Comparison of ENCODE assay signal across 18 mouse cellular contexts in the genomic region with DNA sequence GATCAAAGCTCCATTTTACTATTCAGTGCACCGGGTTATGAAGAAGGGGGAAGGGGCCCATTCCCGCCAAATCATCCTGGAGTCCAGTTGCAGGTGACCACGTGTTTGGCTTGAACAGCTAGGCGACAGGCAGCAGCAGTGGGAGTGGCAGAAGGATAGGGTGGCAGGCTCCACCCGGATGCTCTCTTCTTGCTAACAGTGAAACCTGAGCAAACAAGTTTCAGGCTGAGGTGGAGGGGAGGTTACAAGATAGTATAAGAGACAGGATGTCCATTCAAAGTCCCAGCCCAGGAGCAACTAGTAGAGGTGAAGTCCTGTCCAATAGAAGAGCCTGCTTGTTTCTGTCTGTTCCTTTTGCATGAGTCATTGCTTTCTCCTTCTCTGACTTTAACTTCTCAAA.
"Had no signal": no experiment of that assay in that cellular context is flagged by ENCODE, and none has a peak within 500 bp of the region (broad histone marks: within the 10 kb centered on the region; RNA-seq: fewer than 3 reads in every experiment).

No protein-coding gene starts in this region.

- H3K27me3 ChIP-seq: midbrain, embryonic 12.5 days; neural tube, embryonic 13.5 days; neural tube, embryonic 15.5 days had no signal

- H3K9ac ChIP-seq: lung, embryonic 14.5 days; midbrain, embryonic 12.5 days; neural tube, embryonic 13.5 days; neural tube, embryonic 15.5 days had no signal

- H3K9me3 ChIP-seq: midbrain, embryonic 10.5 days; midbrain, embryonic 12.5 days; neural tube, embryonic 13.5 days; neural tube, embryonic 15.5 days had no signal

- H3K27ac ChIP-seq: midbrain, embryonic 10.5 days; midbrain, embryonic 12.5 days; neural tube, embryonic 13.5 days; neural tube, embryonic 15.5 days had no signal

- H3K4me1 ChIP-seq: midbrain, embryonic 10.5 days; midbrain, embryonic 12.5 days; neural tube, embryonic 13.5 days; neural tube, embryonic 15.5 days had no signal

- DNase-seq: lung, embryonic 14.5 days; lung, postnatal 10 days; lung, postnatal 4 days; midbrain, embryonic 14.5 days; retina, postnatal 1 day; right cerebral cortex, adult 18-20 months; right cerebral cortex, postnatal 25 days; right cerebral cortex, postnatal 4 days; spleen, adult 18-20 months; thymus, adult 18-20 months; thymus, postnatal 14 days; thymus, postnatal 36 days had no signal

- H3K4me3 ChIP-seq: midbrain, embryonic 10.5 days; midbrain, embryonic 12.5 days; myocyte; neural tube, embryonic 13.5 days; neural tube, embryonic 15.5 days had no signal

- H3K36me3 ChIP-seq: midbrain, embryonic 10.5 days; midbrain, embryonic 12.5 days; neural tube, embryonic 13.5 days; neural tube, embryonic 15.5 days had no signal

- H3K4me2 ChIP-seq: lung, embryonic 14.5 days; midbrain, embryonic 12.5 days; neural tube, embryonic 13.5 days; neural tube, embryonic 15.5 days had no signal

- ATAC-seq: midbrain, embryonic 16.5 days had no signal
